Mouse (Mus musculus) forebrain, embryonic 12.5 days (tissue): ENCODE measurements around the gene Cln5. TPM values are rescaled to one million over a fixed set of nuclear protein-coding genes. Genes with fewer than 3 reads are reported as not detected.

Experiments used
- ATAC-seq: fragments of 200-750 bp; cut with Nextera tagmentation; 2 replicates; pipeline ENCODE4 v1.8.0; 2017; ENCODE audit warnings: moderate TSS enrichment; ENCODE audit not compliant: low FRiP score
- H3K27ac ChIP-seq: fragments of 300-500 bp; sonication (generic); 2 replicates; pipeline ENCODE4 v1.5.1; 2016; ENCODE audit warnings: mild to moderate bottlenecking
- H3K27me3 ChIP-seq: fragments of 300-500 bp; sonication (generic); 2 replicates; pipeline ENCODE4 v1.6.1; 2016; ENCODE audit warnings: mild to moderate bottlenecking
- H3K36me3 ChIP-seq: fragments of 300-500 bp; sonication (generic); replicated peaks from 2 replicates; pipeline ENCODE4 v1.6.1; 2016; ENCODE audit warnings: mild to moderate bottlenecking
- H3K4me1 ChIP-seq: fragments of 300-500 bp; sonication (generic); 2 replicates; pipeline ENCODE4 v1.6.1; 2016
- H3K4me2 ChIP-seq: fragments of 300-500 bp; sonication (generic); 2 replicates; pipeline ENCODE4 v1.6.1; 2016; ENCODE audit warnings: mild to moderate bottlenecking, moderate library complexity
- H3K4me3 ChIP-seq: fragments of 300-500 bp; sonication (generic); replicated peaks from 2 replicates; pipeline ENCODE4 v1.5.1; 2016; ENCODE audit warnings: mild to moderate bottlenecking
- H3K9ac ChIP-seq: fragments of 300-500 bp; sonication (generic); 2 replicates; pipeline ENCODE4 v1.6.1; 2016; ENCODE audit warnings: mild to moderate bottlenecking
- H3K9me3 ChIP-seq: fragments of 300-500 bp; sonication (generic); 2 replicates; pipeline ENCODE4 v1.6.1; 2016
- WGBS: fragments of 180-500 bp; shearing (Covaris S2); methylation state at CpG from one replicate; pipeline ENCODE4 v1.1.7; 2016; 5-methylcytosine and 5-hydroxymethylcytosine counted together
- polyA plus RNA-seq: library from polyadenylated mRNA; unstranded; fragments of >200 nt; fragmentation: Nextera tagmentation; extraction: Ambion mirVana; gene quantifications from 2 replicates; pipeline ENCODE4 v1.2.1, GENCODE M21; 2016

The Cln5 gene
- polyA plus RNA-seq, 1 experiment from 2014 or later: 17.6 TPM

- 88% methylated on average over 3 of the region's 3 CpGs for WGBS
- Histone ChIP-seq H3K27ac (no peak overlapping the region), H3K4me1 (peaks cover 16% of the 10 kb centered on the region), H3K9me3 (no peaks in the 10 kb centered on the region), H3K36me3 (no peaks in the 10 kb centered on the region), H3K4me3 (no peak overlapping the region), H3K9ac (no peak overlapping the region), H3K4me2 (no peak overlapping the region), H3K27me3 (no peaks in the 10 kb centered on the region)
- ATAC-seq: no peak
Measured at GRCm38 (mm10) chr14:103101171-103101570, 31.2 kb downstream of the Cln5 start.

- 64% methylated on average over 6 of the region's 6 CpGs for WGBS
- H3K27me3 ChIP-seq: no peaks in the 10 kb centered on the region
Measured at GRCm38 (mm10) chr14:103102246-103102645, 32.2 kb downstream of the Cln5 start.

GRCm38 (mm10) chr14:103102731-103103335, 32.8 kb downstream of the Cln5 start:
- ATAC-seq: no peak

More at GRCm38 (mm10) chr14:103102246-103102645, 32.2 kb downstream of the Cln5 start:
- no peaks in the 10 kb centered on the region for H3K9me3 ChIP-seq
- ATAC-seq: no peak
- no peak overlapping the region for H3K9ac ChIP-seq
- no peaks in the 10 kb centered on the region for H3K36me3 ChIP-seq
- H3K27ac ChIP-seq: no peak overlapping the region
- H3K4me1 ChIP-seq: peaks cover 7% of the 10 kb centered on the region
- no peak overlapping the region for H3K4me2 ChIP-seq
- H3K4me3 ChIP-seq: no peak overlapping the region

GRCm38 (mm10) chr14:103106301-103106700, 36.3 kb downstream of the Cln5 start:
- H3K4me2 ChIP-seq: no peak overlapping the region
- no peaks in the 10 kb centered on the region for H3K4me1 ChIP-seq
- no peaks in the 10 kb centered on the region for H3K36me3 ChIP-seq
- no peak overlapping the region for H3K9ac ChIP-seq
- ATAC-seq: no peak
- H3K27me3 ChIP-seq: no peaks in the 10 kb centered on the region
- WGBS: 87% methylated on average over 2 of the region's 2 CpGs
- no peak overlapping the region for H3K4me3 ChIP-seq
- no peaks in the 10 kb centered on the region for H3K9me3 ChIP-seq
- no peak overlapping the region for H3K27ac ChIP-seq

More at GRCm38 (mm10) chr14:103102731-103103335, 32.8 kb downstream of the Cln5 start:
- H3K27me3 ChIP-seq: no peaks in the 10 kb centered on the region
- H3K27ac ChIP-seq: no peak overlapping the region
- WGBS: 86% methylated on average over 10 of the region's 10 CpGs
- peaks cover 3% of the 10 kb centered on the region for H3K4me1 ChIP-seq
- no peak overlapping the region for H3K9ac ChIP-seq
- H3K4me2 ChIP-seq: no peak overlapping the region
- H3K36me3 ChIP-seq: no peaks in the 10 kb centered on the region
- H3K9me3 ChIP-seq: no peaks in the 10 kb centered on the region
- no peak overlapping the region for H3K4me3 ChIP-seq

GRCm38 (mm10) chr14:103109971-103110370, 40.0 kb downstream of the Cln5 start:
- WGBS: 89% methylated on average over 4 of the region's 4 CpGs
- H3K36me3 ChIP-seq: peaks cover 16% of the 10 kb centered on the region
- H3K4me2 ChIP-seq: no peak overlapping the region
- no peaks in the 10 kb centered on the region for H3K9me3 ChIP-seq
- no peak overlapping the region for H3K9ac ChIP-seq
- no peaks in the 10 kb centered on the region for H3K4me1 ChIP-seq
- H3K4me3 ChIP-seq: no peak overlapping the region
- H3K27ac ChIP-seq: no peak overlapping the region
- no peaks in the 10 kb centered on the region for H3K27me3 ChIP-seq
- ATAC-seq: no peak

- no peak for ATAC-seq
- Histone ChIP-seq H3K27ac (no peak overlapping the region), H3K27me3 (no peaks in the 10 kb centered on the region), H3K9ac (no peak overlapping the region), H3K4me2 (no peak overlapping the region), H3K4me1 (no peaks in the 10 kb centered on the region), H3K4me3 (no peak overlapping the region), H3K36me3 (peaks cover 41% of the 10 kb centered on the region), H3K9me3 (no peaks in the 10 kb centered on the region)
- 89% methylated on average over 3 of the region's 3 CpGs for WGBS
Measured at GRCm38 (mm10) chr14:103112606-103113363, 42.8 kb downstream of the Cln5 start.

- Histone ChIP-seq H3K27ac (no peak overlapping the region), H3K4me3 (no peak overlapping the region), H3K9ac (no peak overlapping the region), H3K4me2 (no peak overlapping the region), H3K36me3 (peaks cover 57% of the 10 kb centered on the region), H3K27me3 (no peaks in the 10 kb centered on the region), H3K4me1 (no peaks in the 10 kb centered on the region), H3K9me3 (no peaks in the 10 kb centered on the region)
- WGBS: 97% methylated on average over 3 of the region's 3 CpGs
- no peak for ATAC-seq
Measured at GRCm38 (mm10) chr14:103114994-103115670, 45.1 kb downstream of the Cln5 start.

GRCm38 (mm10) chr14:103125756-103126155, 55.7 kb downstream of the Cln5 start:
- H3K4me2 ChIP-seq: no peak overlapping the region
- no peaks in the 10 kb centered on the region for H3K9me3 ChIP-seq
- H3K27me3 ChIP-seq: no peaks in the 10 kb centered on the region
- no peak overlapping the region for H3K4me3 ChIP-seq
- no peak overlapping the region for H3K9ac ChIP-seq
- H3K36me3 ChIP-seq: peaks cover 65% of the 10 kb centered on the region
- H3K27ac ChIP-seq: no peak overlapping the region
- WGBS: 85% methylated on average over 6 of the region's 6 CpGs
- ATAC-seq: no peak
- H3K4me1 ChIP-seq: no peaks in the 10 kb centered on the region

Other genes starting within 250 kb of the Cln5 start
- 5.9 and 7.1 TPM in 2 replicates for gene Kctd12, start 87.6 kb upstream of the Cln5 start, polyA plus RNA-seq
- 0.06 TPM in 1 of 2 replicates, not detected in the other for gene Acod1, start 23.2 kb upstream of the Cln5 start, polyA plus RNA-seq
- gene Fbxl3, start 29.4 kb downstream of the Cln5 start, polyA plus RNA-seq: 23.7 and 27.4 TPM in 2 replicates